Mouse (Mus musculus) forebrain, embryonic 13.5 days (tissue): ENCODE results near the gene Calca. TPM values are rescaled to one million over a fixed set of nuclear protein-coding genes. Genes with fewer than 3 reads are reported as not detected.
A peak's percentile ranks its signal among the peaks of the same experiment; 100 is the strongest.
"Not testable (repeated sequence)": the region's sequence is repeated elsewhere in the genome, so short reads cannot be mapped to it uniquely, and the experiment has no call there.

Experiments
- ATAC-seq: fragments of 200-750 bp; cut with Nextera tagmentation; 2 replicates; pipeline ENCODE4 v1.8.0; 2017
- H3K27ac ChIP-seq: fragments of 300-500 bp; sonication (generic); 2 replicates; pipeline ENCODE4 v1.5.1; 2015; ENCODE audit warnings: inconsistent platforms, mild to moderate bottlenecking, moderate library complexity
- H3K27me3 ChIP-seq: fragments of 300-500 bp; sonication (generic); 2 replicates; pipeline ENCODE4 v1.6.1; 2015; ENCODE audit warnings: mild to moderate bottlenecking, inconsistent platforms
- H3K36me3 ChIP-seq: fragments of 300-500 bp; sonication (generic); 2 replicates; pipeline ENCODE4 v1.6.1; 2015; ENCODE audit warnings: mild to moderate bottlenecking, inconsistent platforms; ENCODE audit not compliant: poor library complexity, severe bottlenecking
- H3K4me1 ChIP-seq: fragments of 300-500 bp; sonication (generic); 2 replicates; pipeline ENCODE4 v1.6.1; 2015; ENCODE audit warnings: inconsistent platforms
- H3K4me2 ChIP-seq: fragments of 300-500 bp; sonication (generic); 2 replicates; pipeline ENCODE4 v1.6.1; 2015; ENCODE audit warnings: inconsistent platforms, mild to moderate bottlenecking, moderate library complexity
- H3K4me3 ChIP-seq: fragments of 300-500 bp; sonication (generic); 2 replicates; pipeline ENCODE4 v1.5.1; 2015; ENCODE audit warnings: mild to moderate bottlenecking, inconsistent platforms
- H3K9ac ChIP-seq: fragments of 300-500 bp; sonication (generic); 2 replicates; pipeline ENCODE4 v1.6.1; 2015; ENCODE audit warnings: mild to moderate bottlenecking, inconsistent platforms
- H3K9me3 ChIP-seq: fragments of 300-500 bp; sonication (generic); replicated peaks from 2 replicates; pipeline ENCODE4 v1.6.1; 2016; ENCODE audit warnings: inconsistent platforms
- WGBS: fragments of 180-500 bp; shearing (Covaris S2); methylation state at CpG from one replicate; pipeline ENCODE4 v1.1.7; 2015; 5-methylcytosine and 5-hydroxymethylcytosine counted together
- polyA plus RNA-seq: library from polyadenylated mRNA; unstranded; fragments of >200 nt; fragmentation: Nextera tagmentation; extraction: Ambion mirVana; gene quantifications from 2 replicates; pipeline ENCODE4 v1.2.1, GENCODE M21; 2015

The Calca gene
- polyA plus RNA-seq, result 1.4 and 1.8 TPM in 2 replicates

DNA sequence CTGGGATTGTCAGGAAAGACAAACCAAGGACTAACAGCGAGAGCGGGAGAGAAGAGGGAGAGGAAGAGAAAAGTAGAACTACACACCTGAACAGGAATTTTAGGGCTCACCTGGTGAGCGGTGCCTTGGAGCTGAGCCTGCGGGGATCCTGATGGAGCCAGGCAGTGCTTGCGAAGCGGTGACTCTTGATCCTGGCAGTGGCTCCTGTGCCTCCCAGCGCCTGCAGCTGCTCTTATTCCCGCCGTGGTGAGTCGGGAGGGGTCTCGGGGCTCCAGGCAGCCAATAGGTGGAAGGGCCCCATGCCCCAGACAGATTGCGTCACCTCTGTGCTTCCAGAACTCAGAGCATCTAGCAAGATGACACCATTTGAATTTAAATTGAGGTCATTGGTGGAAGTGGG, at the start of gene Calca:
Calca (minus strand) TSS at position 256 of the 400 bp plus-strand sequence.
- peak within 1 kb of the TSS; percentile 41 for H3K4me3 ChIP-seq
- ATAC-seq, result peak; percentile 70; the same call in 1 of the 2 replicates
- WGBS, result 1% methylated on average over 12 of the region's 12 CpGs
- H3K36me3 ChIP-seq, result no peaks in the 10 kb centered on the region
- H3K4me2 ChIP-seq, result peak within 1 kb of the TSS; percentile 91
- peaks cover 8% of the 10 kb centered on the region for H3K4me1 ChIP-seq
- H3K9ac ChIP-seq, result peak within 1 kb of the TSS; percentile 58
- H3K9me3 ChIP-seq, result no peaks in the 10 kb centered on the region
- no peak within 1 kb of the TSS for H3K27ac ChIP-seq
- H3K27me3 ChIP-seq, result peaks cover 30% of the 10 kb centered on the region

GRCm38 (mm10) chr7:114672697-114673096, 36.5 kb upstream of the Calca start:
- no peak overlapping the region for H3K27ac ChIP-seq
- H3K9ac ChIP-seq, result no peak overlapping the region
- H3K4me1 ChIP-seq, result no peaks in the 10 kb centered on the region
- no peaks in the 10 kb centered on the region for H3K9me3 ChIP-seq
- no peaks in the 10 kb centered on the region for H3K27me3 ChIP-seq
- no peaks in the 10 kb centered on the region for H3K36me3 ChIP-seq
- 27% methylated on average over 2 of the region's 2 CpGs for WGBS
- no peak overlapping the region for H3K4me2 ChIP-seq
- H3K4me3 ChIP-seq, result no peak overlapping the region
- ATAC-seq, result no peak

DNA sequence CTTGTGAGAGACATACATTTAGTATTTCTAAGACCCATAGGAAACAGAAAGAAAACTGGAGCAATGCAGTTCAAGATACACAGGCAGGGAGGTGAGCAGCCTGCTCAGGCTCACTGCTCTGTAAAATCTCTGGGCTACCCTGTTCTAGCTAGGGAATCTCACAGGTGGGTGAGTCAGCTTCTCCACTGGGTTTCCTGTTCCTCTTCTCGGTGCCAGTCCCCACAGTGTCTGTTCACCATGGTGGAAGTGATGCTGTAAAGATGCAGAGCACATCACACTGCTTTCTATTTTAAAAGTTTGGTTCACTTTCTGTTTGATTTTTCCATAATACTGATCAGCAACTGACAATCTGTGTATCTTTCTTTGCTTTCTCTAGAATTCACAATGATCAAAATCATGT, 35.2 kb upstream of the Calca start:
- Histone ChIP-seq H3K27me3 (no peaks in the 10 kb centered on the region), H3K9me3 (no peaks in the 10 kb centered on the region), H3K4me3 (no peak overlapping the region), H3K27ac (no peak overlapping the region), H3K9ac (no peak overlapping the region), H3K4me2 (no peak overlapping the region), H3K4me1 (no peaks in the 10 kb centered on the region), H3K36me3 (no peaks in the 10 kb centered on the region)
- ATAC-seq, result no peak
- 86% methylated on average over 1 of the region's 1 CpGs for WGBS

- no peaks in the 10 kb centered on the region for H3K9me3 ChIP-seq
- no peak overlapping the region for H3K27ac ChIP-seq
- no peaks in the 10 kb centered on the region for H3K36me3 ChIP-seq
- H3K27me3 ChIP-seq, result no peaks in the 10 kb centered on the region
- no peak overlapping the region for H3K9ac ChIP-seq
- no peak for ATAC-seq
- WGBS, result 32% methylated on average over 3 of the region's 3 CpGs
- no peaks in the 10 kb centered on the region for H3K4me1 ChIP-seq
- H3K4me2 ChIP-seq, result no peak overlapping the region
- no peak overlapping the region for H3K4me3 ChIP-seq
Measured at GRCm38 (mm10) chr7:114649730-114650129, 13.6 kb upstream of the Calca start.

DNA sequence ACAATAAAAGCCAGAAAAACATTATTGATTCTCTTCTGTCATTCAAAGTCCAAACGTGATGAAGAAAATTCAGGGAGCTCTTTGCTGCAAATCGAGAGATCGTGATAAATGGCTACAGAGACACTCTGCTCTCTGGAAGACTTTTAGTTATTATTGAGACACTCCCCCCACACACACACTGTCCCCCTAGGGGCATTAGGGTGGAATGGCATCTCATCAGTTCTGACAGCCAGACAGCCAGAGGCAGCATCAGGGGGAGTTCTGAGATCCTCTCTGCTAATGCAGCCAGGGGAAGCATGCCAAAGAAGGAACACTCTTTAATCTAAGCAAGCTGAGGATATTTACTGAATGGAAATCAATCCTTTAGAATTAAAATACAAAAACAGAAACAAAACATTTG, 12.6 kb upstream of the Calca start:
- ATAC-seq, result no peak
- H3K27ac ChIP-seq, result no peak overlapping the region
- no peaks in the 10 kb centered on the region for H3K9me3 ChIP-seq
- no peak overlapping the region for H3K4me3 ChIP-seq
- H3K4me1 ChIP-seq, result no peaks in the 10 kb centered on the region
- no peak overlapping the region for H3K4me2 ChIP-seq
- no peak overlapping the region for H3K9ac ChIP-seq
- no peaks in the 10 kb centered on the region for H3K27me3 ChIP-seq
- 67% methylated on average over 3 of the region's 3 CpGs for WGBS
- H3K36me3 ChIP-seq, result no peaks in the 10 kb centered on the region

DNA sequence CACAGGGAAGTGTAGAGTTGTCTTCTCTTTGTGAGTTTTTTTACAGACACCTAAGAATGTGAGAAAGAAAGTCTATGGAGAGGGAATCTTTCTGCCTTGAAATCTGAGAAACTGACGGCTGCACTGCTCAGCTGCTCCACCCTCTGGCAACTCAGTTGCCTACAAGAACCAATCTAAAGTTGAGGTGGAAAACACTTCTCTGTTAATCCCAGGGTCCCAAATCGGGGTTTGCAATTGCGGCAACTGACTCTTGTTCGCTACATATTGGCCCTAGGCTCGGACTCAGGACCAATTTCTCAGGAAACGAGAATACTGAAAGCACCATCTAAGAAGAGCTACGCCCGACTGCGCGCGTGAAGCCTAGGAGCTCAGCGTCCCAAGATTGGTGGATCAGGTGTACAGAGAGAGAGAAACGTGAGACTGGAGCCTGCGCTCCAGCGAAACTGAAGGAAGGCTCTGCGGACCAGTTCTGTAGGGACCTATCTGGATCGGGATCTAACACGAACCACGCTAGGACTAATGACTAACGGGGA, 522 bp downstream of the Calca start:
- H3K4me1 ChIP-seq, result peaks cover 8% of the 10 kb centered on the region
- under 1% methylated on average over 20 of the region's 20 CpGs for WGBS
- peak overlapping the region; percentile 41 for H3K4me3 ChIP-seq
- H3K27ac ChIP-seq, result no peak overlapping the region
- H3K27me3 ChIP-seq, result peaks cover 30% of the 10 kb centered on the region
- peak overlapping the region; percentile 91 for H3K4me2 ChIP-seq
- ATAC-seq, result 0 out of 2 replicates have a peak, but pooled peaks have one; percentile 45
- peak overlapping the region; percentile 58 for H3K9ac ChIP-seq
- H3K9me3 ChIP-seq, result no peaks in the 10 kb centered on the region
- H3K36me3 ChIP-seq, result no peaks in the 10 kb centered on the region

- 84% methylated on average over 7 of the region's 7 CpGs for whole genome bisulfite sequencing
- Histone ChIP-seq H3K4me1 (peaks cover 8% of the 10 kb centered on the region), H3K27me3 (peaks cover 30% of the 10 kb centered on the region), H3K4me2 (no peak overlapping the region), H3K9me3 (no peaks in the 10 kb centered on the region), H3K27ac (no peak overlapping the region), H3K4me3 (no peak overlapping the region), H3K36me3 (no peaks in the 10 kb centered on the region), H3K9ac (no peak overlapping the region)
- no peak for ATAC-seq
Measured at GRCm38 (mm10) chr7:114634386-114634785, 1.8 kb downstream of the Calca start.

- Histone ChIP-seq H3K9me3 (no peaks in the 10 kb centered on the region), H3K9ac (no peak overlapping the region), H3K27me3 (no peaks in the 10 kb centered on the region), H3K36me3 (no peaks in the 10 kb centered on the region), H3K4me3 (no peak overlapping the region), H3K4me1 (no peaks in the 10 kb centered on the region), H3K4me2 (no peak overlapping the region), H3K27ac (no peak overlapping the region)
- WGBS, result 95% methylated on average over 3 of the region's 3 CpGs
- ATAC-seq, result no peak
Measured at GRCm38 (mm10) chr7:114625966-114626365, 10.2 kb downstream of the Calca start.

DNA sequence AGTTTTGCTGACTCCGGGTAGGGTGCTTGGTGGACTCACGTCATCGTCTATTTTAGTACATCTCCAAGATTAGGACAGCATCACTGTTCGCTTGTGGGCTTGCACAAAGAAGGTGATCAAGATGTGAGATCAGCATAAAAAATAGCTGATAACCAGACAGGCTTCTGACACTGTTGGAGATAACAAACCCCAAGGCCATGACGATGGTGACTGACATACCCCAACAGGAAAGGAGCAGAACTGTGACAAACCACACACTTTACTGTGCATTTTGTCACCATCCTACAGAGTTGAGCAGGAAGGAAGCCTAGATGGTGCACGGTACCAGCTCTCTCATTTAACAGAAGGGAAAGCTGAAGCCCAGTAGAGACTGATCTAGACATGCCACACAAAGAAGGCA, 19.4 kb downstream of the Calca start:
- Histone ChIP-seq H3K36me3 (no peaks in the 10 kb centered on the region), H3K9ac (no peak overlapping the region), H3K9me3 (no peaks in the 10 kb centered on the region), H3K27me3 (no peaks in the 10 kb centered on the region), H3K4me1 (no peaks in the 10 kb centered on the region), H3K4me2 (no peak overlapping the region), H3K4me3 (no peak overlapping the region), H3K27ac (no peak overlapping the region)
- WGBS, result 94% methylated on average over 6 of the region's 6 CpGs
- no peak for ATAC-seq

GRCm38 (mm10) chr7:114594391-114594790, 41.8 kb downstream of the Calca start:
- not testable (repeated sequence) for H3K36me3 ChIP-seq, H3K9ac ChIP-seq, H3K4me2 ChIP-seq, H3K27ac ChIP-seq, H3K4me1 ChIP-seq, ATAC-seq, H3K27me3 ChIP-seq, H3K4me3 ChIP-seq, H3K9me3 ChIP-seq
- 96% methylated on average over 8 of the region's 8 CpGs for WGBS

DNA sequence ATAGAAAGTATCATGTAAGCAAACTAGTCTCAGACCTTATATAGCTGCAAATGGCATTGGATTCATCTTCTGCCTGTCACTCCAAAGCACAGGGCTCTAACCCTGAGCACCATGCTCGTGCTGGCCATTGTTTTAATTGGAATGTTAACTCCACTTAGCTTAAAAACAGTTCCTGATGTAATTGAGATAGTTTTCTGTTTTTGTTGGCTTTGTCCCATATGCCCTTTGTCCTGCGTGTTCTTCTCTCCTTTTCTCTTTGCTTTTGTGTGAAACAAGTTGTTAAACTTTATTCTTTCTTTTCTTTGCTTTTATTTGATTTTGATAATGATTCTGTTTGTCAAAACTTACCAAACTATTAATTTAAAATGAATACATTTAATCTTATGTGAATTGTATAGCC, 53.7 kb downstream of the Calca start:
- H3K36me3 ChIP-seq, result no peaks in the 10 kb centered on the region
- ATAC-seq, result no peak
- H3K9ac ChIP-seq, result no peak overlapping the region
- H3K27me3 ChIP-seq, result no peaks in the 10 kb centered on the region
- H3K4me3 ChIP-seq, result no peak overlapping the region
- H3K9me3 ChIP-seq, result no peaks in the 10 kb centered on the region
- no peak overlapping the region for H3K27ac ChIP-seq
- H3K4me2 ChIP-seq, result no peak overlapping the region
- no peaks in the 10 kb centered on the region for H3K4me1 ChIP-seq
- WGBS, result 42% methylated on average over 2 of the region's 2 CpGs
